Mouse (Mus musculus) urinary bladder, postnatal 0 days (tissue): ENCODE data around the gene Gadd45g. TPM values are rescaled to one million over a fixed set of nuclear protein-coding genes. Genes with fewer than 3 reads are reported as not detected.

Experiments used
- polyA plus RNA-seq: library from polyadenylated mRNA; unstranded; fragments of >200 nt; fragmentation: Nextera tagmentation; extraction: Ambion mirVana; gene quantifications from 2 replicates; pipeline ENCODE4 v1.2.1, GENCODE M21; 2015

Gene Gadd45g
- polyA plus RNA-seq = 260 and 292 TPM in 2 replicates

DNA sequence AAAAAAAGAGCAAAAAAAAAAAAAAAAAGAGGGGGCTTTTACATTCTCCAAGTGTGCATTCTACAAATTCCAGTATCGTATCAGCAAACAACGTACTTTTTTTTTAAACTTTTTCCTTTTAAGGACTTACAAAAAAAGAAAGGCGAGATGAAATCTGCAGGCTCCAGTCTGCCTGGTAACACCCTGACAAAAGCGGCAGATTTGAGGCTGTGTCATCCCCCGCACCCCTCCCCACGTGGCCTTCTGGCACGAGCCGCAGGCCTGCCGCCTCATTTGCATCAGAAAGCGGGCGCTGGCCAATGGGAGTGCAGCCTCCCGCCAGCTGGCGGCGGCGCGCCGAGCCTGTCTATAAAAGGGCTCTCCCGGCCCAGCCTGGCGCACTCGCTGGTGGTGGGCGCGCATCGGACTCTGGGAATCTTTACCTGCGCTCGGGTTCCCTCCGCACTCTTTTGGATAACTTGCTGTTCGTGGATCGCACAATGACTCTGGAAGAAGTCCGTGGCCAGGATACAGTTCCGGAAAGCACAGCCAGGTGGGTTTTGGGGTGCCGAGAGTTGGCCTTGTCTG is at the start of gene Gadd45g:
Gene Gadd45g (plus strand): TSS at position 378 of the 567 bp plus-strand sequence.

Other genes starting within 250 kb of the Gadd45g start
- gene Cks2, start 201.4 kb upstream of the Gadd45g start, polyA plus RNA-seq = 69.3 and 89.2 TPM in 2 replicates
- 15.5 and 16.7 TPM in 2 replicates for gene Secisbp2, start 195.0 kb upstream of the Gadd45g start, polyA plus RNA-seq
- gene Sema4d, start 52.9 kb upstream of the Gadd45g start, polyA plus RNA-seq = 2.4 and 2.5 TPM in 2 replicates